Mouse (Mus musculus) heart, embryonic 15.5 days (tissue): ENCODE measurements around the gene Ogt. TPM values are rescaled to one million over a fixed set of nuclear protein-coding genes. Genes with fewer than 3 reads are reported as not detected.
A peak's percentile ranks its signal among the peaks of the same experiment; 100 is the strongest.

Experiments
- ATAC-seq: fragments of 200-750 bp; cut with Nextera tagmentation; replicated peaks from 2 replicates; pipeline ENCODE4 v1.8.0; 2017; ENCODE audit warnings: low read depth, moderate TSS enrichment; ENCODE audit not compliant: insufficient number of reproducible peaks, insufficient read depth, low FRiP score
- H3K27ac ChIP-seq: fragments of 300-500 bp; sonication (generic); 2 replicates; pipeline ENCODE4 v1.5.1; 2015; ENCODE audit warnings: mild to moderate bottlenecking, inconsistent platforms
- H3K27me3 ChIP-seq: fragments of 300-500 bp; sonication (generic); 2 replicates; pipeline ENCODE4 v1.6.1; 2015; ENCODE audit warnings: inconsistent platforms
- H3K36me3 ChIP-seq: fragments of 300-500 bp; sonication (generic); 2 replicates; pipeline ENCODE4 v1.6.1; 2015; ENCODE audit warnings: mild to moderate bottlenecking, inconsistent platforms
- H3K4me1 ChIP-seq: fragments of 300-500 bp; sonication (generic); replicated peaks from 2 replicates; pipeline ENCODE4 v1.6.1; 2015; ENCODE audit warnings: inconsistent platforms
- H3K4me2 ChIP-seq: fragments of 300-500 bp; sonication (generic); 2 replicates; pipeline ENCODE4 v1.6.1; 2015; ENCODE audit warnings: inconsistent platforms, mild to moderate bottlenecking, moderate library complexity
- H3K4me3 ChIP-seq: fragments of 300-500 bp; sonication (generic); 2 replicates; pipeline ENCODE4 v1.5.1; 2015; ENCODE audit warnings: mild to moderate bottlenecking, inconsistent platforms
- H3K9ac ChIP-seq: fragments of 300-500 bp; sonication (generic); 2 replicates; pipeline ENCODE4 v1.6.1; 2015; ENCODE audit warnings: mild to moderate bottlenecking, inconsistent platforms
- H3K9me3 ChIP-seq: fragments of 300-500 bp; sonication (generic); replicated peaks from 2 replicates; pipeline ENCODE4 v1.6.1; 2016; ENCODE audit warnings: inconsistent platforms
- WGBS: fragments of 180-500 bp; shearing (Covaris S2); methylation state at CpG from one replicate; pipeline ENCODE4 v1.1.7; 2015; ENCODE audit warnings: mixed read lengths; 5-methylcytosine and 5-hydroxymethylcytosine counted together
- polyA plus RNA-seq: library from polyadenylated mRNA; unstranded; fragments of >200 nt; fragmentation: Nextera tagmentation; extraction: Ambion mirVana; gene quantifications from 2 replicates; pipeline ENCODE4 v1.2.1, GENCODE M21; 2015

The Ogt gene
- polyA plus RNA-seq, 1 experiment from 2014 or later: 91.0 TPM

- Histone ChIP-seq H3K4me1 (0 out of 2 replicates have a peak, but pooled peaks cover 5% of the 10 kb centered on the region), H3K9ac (no peak overlapping the region), H3K27ac (no peak overlapping the region), H3K4me3 (peak overlapping the region; percentile 77), H3K4me2 (peak overlapping the region; percentile 61), H3K36me3 (0 out of 2 replicates have a peak, but pooled peaks cover 4% of the 10 kb centered on the region), H3K9me3 (no peaks in the 10 kb centered on the region), H3K27me3 (no peaks in the 10 kb centered on the region)
- ATAC-seq: no peak
- WGBS: 13% methylated on average over 5 of the region's 5 CpGs
Measured at GRCm38 (mm10) chrX:101642091-101642490, 2.2 kb downstream of the Ogt start.

GRCm38 (mm10) chrX:101645286-101645685 lies 5.4 kb downstream of the Ogt start:
- no peak for ATAC-seq
- WGBS: 56% methylated on average over 2 of the region's 2 CpGs
- H3K4me1 ChIP-seq: 0 out of 2 replicates have a peak, but pooled peaks cover 5% of the 10 kb centered on the region
- no peaks in the 10 kb centered on the region for H3K27me3 ChIP-seq
- no peaks in the 10 kb centered on the region for H3K9me3 ChIP-seq
- no peak overlapping the region for H3K9ac ChIP-seq
- H3K4me3 ChIP-seq: no peak overlapping the region
- no peak overlapping the region for H3K27ac ChIP-seq
- H3K4me2 ChIP-seq: no peak overlapping the region
- 0 out of 2 replicates have a peak, but pooled peaks cover 4% of the 10 kb centered on the region for H3K36me3 ChIP-seq

- WGBS: 55% methylated on average over 5 of the region's 5 CpGs
- Histone ChIP-seq H3K4me2 (no peak overlapping the region), H3K9me3 (no peaks in the 10 kb centered on the region), H3K27ac (no peak overlapping the region), H3K4me1 (0 out of 2 replicates have a peak, but pooled peaks cover 5% of the 10 kb centered on the region), H3K36me3 (0 out of 2 replicates have a peak, but pooled peaks cover 4% of the 10 kb centered on the region), H3K27me3 (no peaks in the 10 kb centered on the region), H3K9ac (no peak overlapping the region), H3K4me3 (no peak overlapping the region)
- ATAC-seq: no peak
Measured at GRCm38 (mm10) chrX:101646621-101647020, 6.8 kb downstream of the Ogt start.

- H3K4me1 ChIP-seq: no peaks in the 10 kb centered on the region
- no peak overlapping the region for H3K27ac ChIP-seq
- H3K4me2 ChIP-seq: no peak overlapping the region
- H3K36me3 ChIP-seq: no peaks in the 10 kb centered on the region
- no peaks in the 10 kb centered on the region for H3K27me3 ChIP-seq
- H3K9ac ChIP-seq: no peak overlapping the region
- H3K4me3 ChIP-seq: no peak overlapping the region
- H3K9me3 ChIP-seq: no peaks in the 10 kb centered on the region; the same call in 1 of the 2 replicates
- 89% methylated on average over 27 of the region's 27 CpGs for WGBS
- ATAC-seq: no peak
Measured at GRCm38 (mm10) chrX:101695686-101696085, 55.8 kb downstream of the Ogt start.

GRCm38 (mm10) chrX:101697537-101697936 lies 57.7 kb downstream of the Ogt start:
- no peak overlapping the region for H3K4me2 ChIP-seq
- WGBS: 62% methylated on average over 49 of the region's 54 CpGs
- no peak overlapping the region for H3K4me3 ChIP-seq
- H3K9me3 ChIP-seq: no peaks in the 10 kb centered on the region; the same call in 1 of the 2 replicates
- H3K27ac ChIP-seq: no peak overlapping the region
- no peak for ATAC-seq
- H3K4me1 ChIP-seq: no peaks in the 10 kb centered on the region
- no peak overlapping the region for H3K9ac ChIP-seq
- no peaks in the 10 kb centered on the region for H3K36me3 ChIP-seq
- H3K27me3 ChIP-seq: no peaks in the 10 kb centered on the region

GRCm38 (mm10) chrX:101698232-101698631 lies 58.4 kb downstream of the Ogt start:
- WGBS: 54% methylated on average over 22 of the region's 23 CpGs
- H3K36me3 ChIP-seq: no peaks in the 10 kb centered on the region
- no peaks in the 10 kb centered on the region for H3K27me3 ChIP-seq
- no peak overlapping the region for H3K9ac ChIP-seq
- no peak for ATAC-seq
- no peaks in the 10 kb centered on the region for H3K4me1 ChIP-seq
- no peak overlapping the region for H3K27ac ChIP-seq
- H3K4me3 ChIP-seq: no peak overlapping the region
- no peaks in the 10 kb centered on the region; the same call in 1 of the 2 replicates for H3K9me3 ChIP-seq
- no peak overlapping the region for H3K4me2 ChIP-seq

GRCm38 (mm10) chrX:101705111-101705510 lies 65.3 kb downstream of the Ogt start:
- no peak for ATAC-seq
- Histone ChIP-seq H3K9ac (no peak overlapping the region), H3K9me3 (no peaks in the 10 kb centered on the region), H3K4me2 (no peak overlapping the region), H3K4me3 (no peak overlapping the region), H3K4me1 (no peaks in the 10 kb centered on the region), H3K27ac (no peak overlapping the region), H3K27me3 (no peaks in the 10 kb centered on the region), H3K36me3 (no peaks in the 10 kb centered on the region)
- 59% methylated on average over 7 of the region's 7 CpGs for WGBS

- no peak overlapping the region for H3K4me2 ChIP-seq
- H3K27me3 ChIP-seq: 0 out of 2 replicates have a peak, but pooled peaks cover 7% of the 10 kb centered on the region
- no peak overlapping the region for H3K9ac ChIP-seq
- H3K36me3 ChIP-seq: no peaks in the 10 kb centered on the region
- 51% methylated on average over 1 of the region's 1 CpGs for WGBS
- ATAC-seq: no peak
- no peak overlapping the region for H3K4me3 ChIP-seq
- H3K9me3 ChIP-seq: no peaks in the 10 kb centered on the region
- no peak overlapping the region for H3K27ac ChIP-seq
- no peaks in the 10 kb centered on the region for H3K4me1 ChIP-seq
Measured at GRCm38 (mm10) chrX:101720401-101720800, 80.5 kb downstream of the Ogt start.

- no peak overlapping the region for H3K9ac ChIP-seq
- peaks cover 12% of the 10 kb centered on the region; the same call in 1 of the 2 replicates for H3K27me3 ChIP-seq
- H3K4me2 ChIP-seq: no peak overlapping the region
- H3K4me3 ChIP-seq: no peak overlapping the region
- ATAC-seq: no peak
- H3K27ac ChIP-seq: no peak overlapping the region
- H3K9me3 ChIP-seq: no peaks in the 10 kb centered on the region
- H3K36me3 ChIP-seq: no peaks in the 10 kb centered on the region
- peaks cover 5% of the 10 kb centered on the region for H3K4me1 ChIP-seq
Measured at GRCm38 (mm10) chrX:101730010-101730409, 90.2 kb downstream of the Ogt start.

- Histone ChIP-seq H3K9me3 (no peaks in the 10 kb centered on the region), H3K27me3 (peaks cover 8% of the 10 kb centered on the region; the same call in 1 of the 2 replicates), H3K36me3 (no peaks in the 10 kb centered on the region), H3K4me2 (no peak overlapping the region), H3K27ac (no peak overlapping the region), H3K4me3 (no peak overlapping the region), H3K4me1 (peaks cover 5% of the 10 kb centered on the region), H3K9ac (no peak overlapping the region)
- ATAC-seq: no peak
- 74% methylated on average over 12 of the region's 12 CpGs for WGBS
Measured at GRCm38 (mm10) chrX:101732644-101733043, 92.8 kb downstream of the Ogt start.

GRCm38 (mm10) chrX:101733288-101733687 lies 93.4 kb downstream of the Ogt start:
- H3K4me3 ChIP-seq: no peak overlapping the region
- peaks cover 5% of the 10 kb centered on the region for H3K4me1 ChIP-seq
- no peak for ATAC-seq
- peaks cover 8% of the 10 kb centered on the region; the same call in 1 of the 2 replicates for H3K27me3 ChIP-seq
- WGBS: 82% methylated on average over 3 of the region's 3 CpGs
- no peaks in the 10 kb centered on the region for H3K36me3 ChIP-seq
- no peak overlapping the region for H3K27ac ChIP-seq
- H3K4me2 ChIP-seq: peak overlapping the region; percentile 8; the same call in 1 of the 2 replicates
- H3K9me3 ChIP-seq: no peaks in the 10 kb centered on the region
- H3K9ac ChIP-seq: no peak overlapping the region

GRCm38 (mm10) chrX:101733828-101734319 lies 94.0 kb downstream of the Ogt start, which contains the start of gene Cxcr3:
Cxcr3 (minus strand) TSS chrX:101734269.
- WGBS: 35% methylated on average over 11 of the region's 11 CpGs
- Histone ChIP-seq H3K4me2 (peak within 1 kb of the TSS; percentile 8; the same call in 1 of the 2 replicates), H3K27me3 (peaks cover 8% of the 10 kb centered on the region), H3K4me1 (peaks cover 5% of the 10 kb centered on the region), H3K36me3 (no peaks in the 10 kb centered on the region), H3K27ac (no peak within 1 kb of the TSS), H3K9ac (no peak within 1 kb of the TSS), H3K4me3 (no peak within 1 kb of the TSS), H3K9me3 (no peaks in the 10 kb centered on the region)
- ATAC-seq: no peak
